Mouse (Mus musculus) heart, adult 2 months (tissue): ENCODE measurements around the gene Phlpp1. TPM values are rescaled to one million over a fixed set of nuclear protein-coding genes. Genes with fewer than 3 reads are reported as not detected.

ENCODE experiments used
- DNase-seq, 2 experiments: peaks; one replicate each; pipeline ENCODE4 v3.0.0; 2021
- H3K27ac ChIP-seq: fragments of 200-600 bp; 2 replicates; pipeline ENCODE4 v1.8.1; 2022
- H3K27me3 ChIP-seq: fragments of 200-500 bp; 2 replicates; pipeline ENCODE4 v1.6.1; 2012; ENCODE audit warnings: mild to moderate bottlenecking, low read length, inconsistent platforms, mixed read lengths; ENCODE audit not compliant: control insufficient read depth, insufficient read depth
- H3K36me3 ChIP-seq: fragments of 200-500 bp; 2 replicates; pipeline ENCODE4 v1.6.1; 2012; ENCODE audit warnings: low read length, inconsistent platforms; ENCODE audit not compliant: control insufficient read depth, insufficient read depth
- H3K4me1 ChIP-seq: fragments of 200-500 bp; 2 replicates; pipeline ENCODE4 v1.6.1; 2011; ENCODE audit warnings: low read length; ENCODE audit not compliant: control insufficient read depth, insufficient read depth
- H3K4me3 ChIP-seq: fragments of 200-600 bp; 2 replicates; pipeline ENCODE4 v1.8.1; 2022
- H3K79me2 ChIP-seq: fragments of 200-500 bp; replicated peaks from 2 replicates; pipeline ENCODE4 v1.6.1; 2012; ENCODE audit warnings: mild to moderate bottlenecking, inconsistent platforms, low read length, moderate library complexity, mixed read lengths; ENCODE audit not compliant: control insufficient read depth, insufficient read depth
- H3K9ac ChIP-seq: fragments of 200-500 bp; 2 replicates; pipeline ENCODE4 v1.6.1; 2012; ENCODE audit warnings: low read depth, mild to moderate bottlenecking, control low read depth, inconsistent platforms, low read length, mixed read lengths
- CTCF ChIP-seq: fragments of 200-600 bp; IDR thresholded peaks from 2 replicates; pipeline ENCODE4 v1.8.1; 2022; ENCODE audit warnings: antibody characterized with exemption, mild to moderate bottlenecking, moderate library complexity
- EP300 ChIP-seq: fragments of 200-500 bp; IDR thresholded peaks from 2 replicates; pipeline ENCODE4 v1.6.1; 2011; ENCODE audit warnings: low read depth, low read length, control low read depth; ENCODE audit not compliant: insufficient read depth
- POLR2A ChIP-seq: fragments of 200-500 bp; IDR thresholded peaks from 2 replicates; pipeline ENCODE4 v1.6.1; 2011; ENCODE audit warnings: mild to moderate bottlenecking, low read depth, low read length, control low read depth; ENCODE audit not compliant: insufficient read depth
- WGBS: fragments of 180-500 bp; shearing (Covaris S2); methylation state at CpG from one replicate; pipeline ENCODE4 v1.1.7; 2018; 5-methylcytosine and 5-hydroxymethylcytosine counted together
- intact Hi-C: fragments of 180-260 bp; cut with DNase I; formaldehyde crosslinking; loops from one replicate; pipeline ENCODE4 v1.15.1; 2025
- polyA plus RNA-seq: library from polyadenylated mRNA; depleted of rRNA; stranded (reverse); fragments of >200 nt; gene quantifications from 2 replicates; pipeline ENCODE4 v1.2.3, GENCODE M21; 2012
- total RNA-seq, 2 experiments: library from RNA; stranded (reverse); gene quantifications; 2 replicates each; pipeline ENCODE4 v1.2.3; 2021

Phlpp1 gene
- total and polyA plus RNA-seq, 3 experiments, result 9.6 to 17.2 (median 16.3) TPM

DNA sequence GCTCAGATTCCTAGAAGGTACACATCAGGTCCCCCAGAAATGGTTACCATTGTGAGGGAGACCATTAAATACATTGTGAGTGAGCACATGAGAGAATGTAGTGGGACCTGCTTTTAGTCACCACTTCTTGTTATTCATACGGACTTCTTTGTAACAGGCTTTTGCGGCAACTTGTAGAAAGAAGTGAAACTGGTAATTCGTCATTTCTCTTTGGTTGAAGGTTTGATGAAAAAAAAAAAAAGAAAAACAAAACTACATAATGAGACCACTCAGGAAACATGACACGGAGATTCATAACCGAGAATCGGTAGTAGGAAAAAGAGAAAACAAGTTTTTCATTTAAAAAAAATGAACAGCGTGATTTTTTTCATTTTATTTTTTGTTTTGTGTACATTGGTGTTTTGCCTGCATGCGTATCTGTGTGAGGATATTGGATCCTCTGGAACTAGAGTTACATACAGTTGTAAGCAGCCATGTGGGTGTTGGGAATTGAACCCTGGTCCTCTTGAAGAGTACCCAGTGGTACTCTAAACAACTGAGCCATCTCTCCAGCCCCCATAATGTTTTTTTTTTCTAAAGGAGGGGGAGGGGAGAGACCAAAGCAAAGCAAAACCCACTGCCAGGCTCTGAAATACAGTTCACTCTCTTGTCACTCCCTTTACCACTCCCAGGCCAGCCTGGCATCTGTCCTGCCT lies 150.0 kb downstream of the Phlpp1 start:
- Histone ChIP-seq H3K36me3 (peaks cover 32% of the 10 kb centered on the region), H3K4me1 (peaks cover 20% of the 10 kb centered on the region), H3K4me3 (no peak overlapping the region), H3K9ac (no peak overlapping the region), H3K27me3 (no peaks in the 10 kb centered on the region), H3K79me2 (peaks cover 1% of the 10 kb centered on the region; the same call in 1 of the 2 replicates), H3K27ac (no peak overlapping the region)
- TF ChIP-seq CTCF (no peak), POLR2A (no peak), EP300 (no peak)
- intact Hi-C loops, result no loop called here
- 93% methylated on average over 8 of the region's 8 CpGs for WGBS
- no peak for DNase-seq

DNA sequence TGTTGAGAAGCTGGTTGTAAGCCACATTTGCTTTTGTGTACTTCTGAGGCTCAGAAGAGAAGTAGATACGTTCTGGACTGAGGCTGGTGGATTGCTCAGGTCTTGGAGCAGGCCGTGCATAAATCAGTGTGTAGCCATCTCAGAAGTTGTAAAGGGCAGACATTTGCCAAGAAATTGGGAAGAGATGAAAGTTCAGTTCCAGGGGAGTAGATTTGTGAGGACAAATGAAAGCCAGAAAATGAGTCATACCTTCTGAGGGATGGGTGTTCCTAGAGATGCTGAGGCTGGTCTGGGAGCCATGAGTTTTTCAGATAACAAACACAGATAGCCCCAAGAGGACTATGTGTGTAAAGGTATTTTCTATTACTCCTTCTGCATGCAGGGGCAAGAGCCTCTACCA lies 155.1 kb downstream of the Phlpp1 start:
- Histone ChIP-seq H3K79me2 (peaks cover 1% of the 10 kb centered on the region; the same call in 1 of the 2 replicates), H3K36me3 (peaks cover 10% of the 10 kb centered on the region), H3K9ac (no peak overlapping the region), H3K4me3 (no peak overlapping the region), H3K4me1 (peaks cover 3% of the 10 kb centered on the region), H3K27ac (no peak overlapping the region), H3K27me3 (no peaks in the 10 kb centered on the region)
- intact Hi-C loops, result no loop called here
- WGBS, result 63% methylated on average over 2 of the region's 2 CpGs
- TF ChIP-seq EP300 (no peak), CTCF (no peak), POLR2A (no peak)
- no peak for DNase-seq

DNA sequence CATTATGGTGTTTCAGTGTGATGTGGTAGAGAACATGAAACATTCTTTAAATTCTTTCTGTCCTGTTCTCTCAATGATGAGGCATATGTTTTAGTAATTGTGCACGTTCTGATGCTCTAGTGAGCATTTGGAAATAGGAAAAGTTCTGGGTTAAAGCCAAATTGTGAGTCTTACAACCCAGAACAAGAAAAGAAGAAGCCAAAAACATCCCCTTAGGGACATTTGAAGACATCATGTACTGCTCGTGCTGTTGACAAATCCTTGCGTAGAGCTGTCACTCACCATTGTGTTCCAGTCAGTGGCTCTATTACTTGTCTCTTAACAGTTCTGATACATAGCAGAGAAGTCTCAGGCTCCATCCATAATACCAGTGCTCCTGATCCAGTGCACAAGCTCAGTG lies 170.5 kb downstream of the Phlpp1 start:
- WGBS, result 49% methylated on average over 3 of the region's 3 CpGs
- TF ChIP-seq EP300 (no peak), POLR2A (no peak), CTCF (no peak)

DNA sequence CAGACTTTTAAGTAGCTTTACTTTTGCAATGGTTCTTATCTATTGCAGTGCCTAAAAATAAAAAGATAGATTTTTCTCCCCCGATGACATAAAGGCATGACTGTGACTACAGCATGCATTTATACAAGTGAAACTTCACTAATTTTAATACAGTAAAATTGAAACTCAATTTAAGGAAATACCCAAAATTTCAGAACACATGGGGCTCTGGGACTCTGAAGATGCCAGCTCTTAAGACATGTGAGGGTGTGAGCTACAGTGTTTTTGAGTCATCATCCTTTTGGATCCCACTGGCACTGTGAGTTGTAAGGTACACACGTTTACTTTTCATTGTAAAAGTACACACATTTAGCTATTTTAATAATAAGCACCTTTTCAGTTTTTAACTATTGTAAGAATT lies 173.7 kb downstream of the Phlpp1 start:
- no peak for DNase-seq
- Histone ChIP-seq H3K27ac (no peak overlapping the region), H3K79me2 (no peaks in the 10 kb centered on the region; the same call in 1 of the 2 replicates), H3K4me3 (no peak overlapping the region), H3K36me3 (peaks cover 18% of the 10 kb centered on the region), H3K4me1 (peaks cover 3% of the 10 kb centered on the region; the same call in 1 of the 2 replicates), H3K27me3 (no peaks in the 10 kb centered on the region), H3K9ac (no peak overlapping the region)
- intact Hi-C loops, result no loop called here
- TF ChIP-seq POLR2A (no peak), CTCF (no peak), EP300 (no peak)
- 66% methylated on average over 2 of the region's 2 CpGs for WGBS

More for the DNA sequence above, 170.5 kb downstream of the Phlpp1 start:
- H3K27ac ChIP-seq, result no peak overlapping the region
- intact Hi-C loops, result no loop called here
- H3K4me3 ChIP-seq, result no peak overlapping the region
- no peaks in the 10 kb centered on the region for H3K27me3 ChIP-seq
- peaks cover 16% of the 10 kb centered on the region for H3K36me3 ChIP-seq
- no peak for DNase-seq
- H3K9ac ChIP-seq, result no peak overlapping the region
- no peaks in the 10 kb centered on the region; the same call in 1 of the 2 replicates for H3K79me2 ChIP-seq
- H3K4me1 ChIP-seq, result peaks cover 3% of the 10 kb centered on the region; the same call in 1 of the 2 replicates

DNA sequence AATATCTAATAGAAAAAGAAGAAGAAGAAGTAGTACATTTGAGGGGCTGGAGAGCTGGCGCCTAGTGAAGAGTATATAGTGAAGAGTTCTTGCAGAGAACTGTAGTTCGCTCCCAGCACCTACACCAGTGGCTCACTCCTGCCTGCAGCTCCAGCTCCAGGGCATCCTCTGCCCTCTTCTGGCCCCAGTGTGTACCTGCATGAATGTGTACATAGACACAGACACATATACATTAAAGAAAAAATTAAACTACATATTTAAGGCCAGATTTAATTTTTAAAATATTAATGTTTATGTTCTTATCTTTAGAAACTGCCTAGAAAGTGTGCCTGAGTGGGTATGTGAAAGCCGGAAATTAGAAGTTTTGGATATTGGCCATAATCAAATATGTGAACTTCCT lies 175.2 kb downstream of the Phlpp1 start:
- no peak overlapping the region for H3K4me3 ChIP-seq
- peak; percentile 59 for TF ChIP-seq CTCF
- no peak for TF ChIP-seq POLR2A
- no peak for TF ChIP-seq EP300
- 99% methylated on average over 3 of the region's 3 CpGs for WGBS
- intact Hi-C loops, result no loop called here
- no peaks in the 10 kb centered on the region for H3K27me3 ChIP-seq
- no peak for DNase-seq
- H3K27ac ChIP-seq, result no peak overlapping the region
- peaks cover 1% of the 10 kb centered on the region; the same call in 1 of the 2 replicates for H3K4me1 ChIP-seq
- H3K79me2 ChIP-seq, result no peaks in the 10 kb centered on the region; the same call in 1 of the 2 replicates
- H3K36me3 ChIP-seq, result peaks cover 17% of the 10 kb centered on the region
- H3K9ac ChIP-seq, result no peak overlapping the region

DNA sequence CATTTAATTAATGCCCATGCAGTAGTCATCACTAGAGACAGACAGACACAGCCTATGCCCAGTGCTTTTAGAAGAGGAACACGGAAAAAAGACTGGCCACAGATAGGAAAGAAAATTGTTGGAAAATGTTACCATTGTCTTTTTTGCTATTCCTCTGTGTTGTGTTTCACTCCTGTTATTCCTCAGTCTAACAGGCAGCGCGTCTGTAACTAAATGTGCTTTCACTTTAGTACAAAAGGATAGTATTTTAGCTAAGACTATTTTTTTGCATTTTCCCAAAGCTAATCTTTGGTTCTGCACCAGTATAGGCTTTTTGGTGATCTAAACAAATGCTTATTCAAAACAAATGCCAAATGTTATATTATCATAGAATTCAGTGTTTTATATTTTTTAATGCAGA lies 177.6 kb downstream of the Phlpp1 start:
- H3K9ac ChIP-seq, result no peak overlapping the region
- WGBS, result 93% methylated on average over 3 of the region's 3 CpGs
- no peak overlapping the region for H3K27ac ChIP-seq
- DNase-seq, result no peak
- H3K4me3 ChIP-seq, result no peak overlapping the region
- H3K36me3 ChIP-seq, result peaks cover 7% of the 10 kb centered on the region
- H3K4me1 ChIP-seq, result no peaks in the 10 kb centered on the region
- no peaks in the 10 kb centered on the region for H3K27me3 ChIP-seq
- TF ChIP-seq EP300 (no peak), CTCF (no peak), POLR2A (no peak)
- intact Hi-C loops, result no loop called here
- no peaks in the 10 kb centered on the region for H3K79me2 ChIP-seq
